Mouse (Mus musculus) hindbrain, embryonic 12.5 days (tissue): ENCODE data around the gene Lgals3. TPM values are rescaled to one million over a fixed set of nuclear protein-coding genes. Genes with fewer than 3 reads are reported as not detected.

Source experiments
- ATAC-seq: fragments of 200-750 bp; cut with Nextera tagmentation; 2 replicates; pipeline ENCODE4 v1.8.0; 2017; ENCODE audit warnings: moderate TSS enrichment; ENCODE audit not compliant: low FRiP score
- H3K27ac ChIP-seq: fragments of 300-500 bp; sonication (generic); 2 replicates; pipeline ENCODE4 v1.5.1; 2016; ENCODE audit warnings: mild to moderate bottlenecking
- H3K27me3 ChIP-seq: fragments of 300-500 bp; sonication (generic); 2 replicates; pipeline ENCODE4 v1.6.1; 2016; ENCODE audit warnings: mild to moderate bottlenecking
- H3K36me3 ChIP-seq: fragments of 300-500 bp; sonication (generic); 2 replicates; pipeline ENCODE4 v1.6.1; 2016; ENCODE audit warnings: mild to moderate bottlenecking
- H3K4me1 ChIP-seq: fragments of 300-500 bp; sonication (generic); 2 replicates; pipeline ENCODE4 v1.6.1; 2016
- H3K4me2 ChIP-seq: fragments of 300-500 bp; sonication (generic); replicated peaks from 2 replicates; pipeline ENCODE4 v1.6.1; 2016; ENCODE audit warnings: mild to moderate bottlenecking
- H3K4me3 ChIP-seq: fragments of 300-500 bp; sonication (generic); 2 replicates; pipeline ENCODE4 v1.5.1; 2016; ENCODE audit warnings: mild to moderate bottlenecking
- H3K9ac ChIP-seq: fragments of 300-500 bp; sonication (generic); 2 replicates; pipeline ENCODE4 v1.6.1; 2016; ENCODE audit warnings: mild to moderate bottlenecking, moderate library complexity
- H3K9me3 ChIP-seq: fragments of 300-500 bp; sonication (generic); replicated peaks from 2 replicates; pipeline ENCODE4 v1.6.1; 2016; ENCODE audit warnings: mild to moderate bottlenecking
- WGBS: fragments of 180-500 bp; shearing (Covaris S2); methylation state at CpG from one replicate; pipeline ENCODE4 v1.1.7; 2016; 5-methylcytosine and 5-hydroxymethylcytosine counted together
- polyA plus RNA-seq: library from polyadenylated mRNA; unstranded; fragments of >200 nt; fragmentation: Nextera tagmentation; extraction: Ambion mirVana; gene quantifications from 2 replicates; pipeline ENCODE4 v1.2.1, GENCODE M21; 2016

The Lgals3 gene
- polyA plus RNA-seq, 1 experiment from 2014 or later = 2.0 TPM

GRCm38 (mm10) chr14:47352272-47352671 lies 15.3 kb upstream of the Lgals3 start:
- Histone ChIP-seq H3K4me2 (no peak overlapping the region), H3K4me1 (no peaks in the 10 kb centered on the region), H3K27ac (no peak overlapping the region), H3K4me3 (no peak overlapping the region), H3K27me3 (no peaks in the 10 kb centered on the region), H3K36me3 (no peaks in the 10 kb centered on the region), H3K9ac (no peak overlapping the region), H3K9me3 (no peaks in the 10 kb centered on the region)
- WGBS = 94% methylated on average over 10 of the region's 10 CpGs
- no peak for ATAC-seq

- H3K36me3 ChIP-seq = no peaks in the 10 kb centered on the region
- H3K9me3 ChIP-seq = no peaks in the 10 kb centered on the region
- WGBS = 90% methylated on average over 4 of the region's 4 CpGs
- no peaks in the 10 kb centered on the region for H3K4me1 ChIP-seq
- no peak overlapping the region for H3K9ac ChIP-seq
- no peak overlapping the region for H3K4me3 ChIP-seq
- ATAC-seq = no peak
- H3K27ac ChIP-seq = no peak overlapping the region
- H3K27me3 ChIP-seq = no peaks in the 10 kb centered on the region
- no peak overlapping the region for H3K4me2 ChIP-seq
Measured at GRCm38 (mm10) chr14:47353240-47353639, 14.3 kb upstream of the Lgals3 start.

- no peak overlapping the region for H3K9ac ChIP-seq
- 72% methylated on average over 8 of the region's 8 CpGs for WGBS
- H3K9me3 ChIP-seq = no peaks in the 10 kb centered on the region
- no peak overlapping the region for H3K4me3 ChIP-seq
- ATAC-seq = no peak
- no peak overlapping the region for H3K27ac ChIP-seq
- no peaks in the 10 kb centered on the region for H3K36me3 ChIP-seq
- no peaks in the 10 kb centered on the region for H3K27me3 ChIP-seq
- no peak overlapping the region for H3K4me2 ChIP-seq
- H3K4me1 ChIP-seq = no peaks in the 10 kb centered on the region
Measured at GRCm38 (mm10) chr14:47354111-47354577, 13.4 kb upstream of the Lgals3 start.

GRCm38 (mm10) chr14:47354948-47355347 lies 12.6 kb upstream of the Lgals3 start:
- Histone ChIP-seq H3K27ac (no peak overlapping the region), H3K4me2 (no peak overlapping the region), H3K27me3 (no peaks in the 10 kb centered on the region), H3K9ac (no peak overlapping the region), H3K9me3 (no peaks in the 10 kb centered on the region), H3K4me3 (no peak overlapping the region), H3K36me3 (no peaks in the 10 kb centered on the region), H3K4me1 (no peaks in the 10 kb centered on the region)
- ATAC-seq = no peak
- 75% methylated on average over 5 of the region's 5 CpGs for WGBS

GRCm38 (mm10) chr14:47356622-47357021 lies 10.9 kb upstream of the Lgals3 start:
- WGBS = 80% methylated on average over 3 of the region's 3 CpGs
- Histone ChIP-seq H3K4me3 (no peak overlapping the region), H3K27ac (no peak overlapping the region), H3K9me3 (no peaks in the 10 kb centered on the region), H3K4me2 (no peak overlapping the region), H3K27me3 (no peaks in the 10 kb centered on the region), H3K36me3 (no peaks in the 10 kb centered on the region), H3K4me1 (no peaks in the 10 kb centered on the region), H3K9ac (no peak overlapping the region)
- no peak for ATAC-seq

- Histone ChIP-seq H3K4me1 (no peaks in the 10 kb centered on the region), H3K27me3 (no peaks in the 10 kb centered on the region), H3K4me2 (no peak overlapping the region), H3K36me3 (no peaks in the 10 kb centered on the region), H3K27ac (no peak overlapping the region), H3K4me3 (no peak overlapping the region), H3K9me3 (no peaks in the 10 kb centered on the region), H3K9ac (no peak overlapping the region)
- 72% methylated on average over 3 of the region's 3 CpGs for WGBS
- no peak for ATAC-seq
Measured at GRCm38 (mm10) chr14:47359610-47360009, 7.9 kb upstream of the Lgals3 start.

GRCm38 (mm10) chr14:47361418-47361817 lies 6.1 kb upstream of the Lgals3 start:
- Histone ChIP-seq H3K9me3 (no peaks in the 10 kb centered on the region), H3K27ac (no peak overlapping the region), H3K4me1 (no peaks in the 10 kb centered on the region; the same call in 1 of the 2 replicates), H3K4me2 (no peak overlapping the region), H3K9ac (no peak overlapping the region), H3K27me3 (no peaks in the 10 kb centered on the region), H3K4me3 (no peak overlapping the region), H3K36me3 (no peaks in the 10 kb centered on the region)
- no peak for ATAC-seq
- 85% methylated on average over 2 of the region's 2 CpGs for WGBS

GRCm38 (mm10) chr14:47361899-47362298 lies 5.7 kb upstream of the Lgals3 start:
- Histone ChIP-seq H3K4me3 (no peak overlapping the region), H3K9ac (no peak overlapping the region), H3K4me2 (no peak overlapping the region), H3K27ac (no peak overlapping the region), H3K9me3 (no peaks in the 10 kb centered on the region), H3K4me1 (peaks cover 1% of the 10 kb centered on the region; the same call in 1 of the 2 replicates), H3K36me3 (no peaks in the 10 kb centered on the region), H3K27me3 (no peaks in the 10 kb centered on the region)
- ATAC-seq = no peak
- WGBS = 87% methylated on average over 9 of the region's 9 CpGs

GRCm38 (mm10) chr14:47364742-47365449 lies 2.7 kb upstream of the Lgals3 start:
- no peak overlapping the region for H3K9ac ChIP-seq
- H3K4me3 ChIP-seq = 0 out of 2 replicates have a peak overlapping the region, but pooled peaks have one; percentile 8
- 39% methylated on average over 21 of the region's 21 CpGs for whole genome bisulfite sequencing

GRCm38 (mm10) chr14:47366881-47367321 lies 650 bp upstream of the Lgals3 start:
- H3K27me3 ChIP-seq = no peaks in the 10 kb centered on the region; the same call in 1 of the 2 replicates
- H3K36me3 ChIP-seq = no peaks in the 10 kb centered on the region
- H3K9me3 ChIP-seq = no peaks in the 10 kb centered on the region
- peak; percentile 42; the same call in 1 of the 2 replicates for ATAC-seq
- WGBS = 54% methylated on average over 7 of the region's 7 CpGs
- H3K9ac ChIP-seq = no peak overlapping the region
- H3K4me3 ChIP-seq = no peak overlapping the region
- no peak overlapping the region for H3K4me2 ChIP-seq
- peaks cover 7% of the 10 kb centered on the region for H3K4me1 ChIP-seq
- H3K27ac ChIP-seq = no peak overlapping the region

More at GRCm38 (mm10) chr14:47364742-47365449, 2.7 kb upstream of the Lgals3 start:
- peak; percentile 49; the same call in 1 of the 2 replicates for ATAC-seq
- peaks cover 7% of the 10 kb centered on the region for H3K4me1 ChIP-seq
- peak overlapping the region; percentile 35 for H3K4me2 ChIP-seq
- H3K27ac ChIP-seq = no peak overlapping the region
- H3K9me3 ChIP-seq = no peaks in the 10 kb centered on the region
- H3K36me3 ChIP-seq = no peaks in the 10 kb centered on the region
- H3K27me3 ChIP-seq = no peaks in the 10 kb centered on the region

- peaks cover 22% of the 10 kb centered on the region for H3K27me3 ChIP-seq
- WGBS = 93% methylated on average over 5 of the region's 5 CpGs
- no peak overlapping the region for H3K4me2 ChIP-seq
- H3K9me3 ChIP-seq = no peaks in the 10 kb centered on the region
- H3K4me1 ChIP-seq = peaks cover 14% of the 10 kb centered on the region
- ATAC-seq = no peak
- no peaks in the 10 kb centered on the region for H3K36me3 ChIP-seq
- H3K9ac ChIP-seq = no peak overlapping the region
- H3K27ac ChIP-seq = no peak overlapping the region
- H3K4me3 ChIP-seq = no peak overlapping the region
Measured at GRCm38 (mm10) chr14:47369741-47370140, 2.2 kb downstream of the Lgals3 start.

- Histone ChIP-seq H3K9me3 (no peaks in the 10 kb centered on the region), H3K27me3 (peaks cover 27% of the 10 kb centered on the region), H3K27ac (no peak overlapping the region), H3K9ac (no peak overlapping the region), H3K4me1 (peaks cover 14% of the 10 kb centered on the region), H3K4me2 (no peak overlapping the region), H3K36me3 (no peaks in the 10 kb centered on the region), H3K4me3 (no peak overlapping the region)
- ATAC-seq = no peak
- 90% methylated on average over 3 of the region's 3 CpGs for WGBS
Measured at GRCm38 (mm10) chr14:47370790-47371189, 3.2 kb downstream of the Lgals3 start.

- Histone ChIP-seq H3K27me3 (peaks cover 27% of the 10 kb centered on the region), H3K36me3 (no peaks in the 10 kb centered on the region), H3K27ac (no peak overlapping the region), H3K9me3 (no peaks in the 10 kb centered on the region), H3K4me2 (no peak overlapping the region), H3K4me1 (peaks cover 14% of the 10 kb centered on the region), H3K9ac (no peak overlapping the region), H3K4me3 (no peak overlapping the region)
- ATAC-seq = no peak
- WGBS = 67% methylated on average over 6 of the region's 6 CpGs
Measured at GRCm38 (mm10) chr14:47371689-47372088, 4.1 kb downstream of the Lgals3 start.
